32 mouse cellular contexts compared by ENCODE assay signal in genomic region chr1:156273647-156274046, GRCm38 (mm10). TPM values are rescaled to one million over a fixed set of nuclear protein-coding genes. Genes with fewer than 3 reads are reported as not detected.
"Had no signal": no experiment of that assay in that cellular context is flagged by ENCODE, and none has a peak within 500 bp of the region (broad histone marks: within the 10 kb centered on the region; RNA-seq: fewer than 3 reads in every experiment).

No protein-coding gene starts in this region.

- H3K27me3 ChIP-seq: heart, embryonic 13.5 days; heart, embryonic 15.5 days; hindbrain, embryonic 13.5 days; hindbrain, embryonic 15.5 days; kidney, embryonic 15.5 days; limb, embryonic 13.5 days; limb, embryonic 15.5 days; liver, embryonic 12.5 days had no signal

- H3K4me3 ChIP-seq: heart, embryonic 13.5 days; heart, embryonic 15.5 days; hindbrain, embryonic 13.5 days; hindbrain, embryonic 15.5 days; kidney, embryonic 15.5 days; limb, embryonic 13.5 days; limb, embryonic 15.5 days; liver, embryonic 12.5 days had no signal

- H3K27ac ChIP-seq: heart, embryonic 13.5 days; heart, embryonic 15.5 days; hindbrain, embryonic 13.5 days; hindbrain, embryonic 15.5 days; hindbrain, postnatal 0 days; kidney, embryonic 15.5 days; kidney, postnatal 0 days; limb, embryonic 13.5 days; limb, embryonic 15.5 days; liver, embryonic 12.5 days had no signal

- H3K9me3 ChIP-seq: heart, embryonic 13.5 days; heart, embryonic 15.5 days; hindbrain, embryonic 13.5 days; hindbrain, embryonic 15.5 days; kidney, embryonic 15.5 days; limb, embryonic 13.5 days; limb, embryonic 15.5 days; liver, embryonic 12.5 days had no signal

- H3K4me1 ChIP-seq: heart, embryonic 13.5 days; heart, embryonic 15.5 days; hindbrain, embryonic 13.5 days; kidney, embryonic 15.5 days; limb, embryonic 15.5 days; liver, embryonic 12.5 days had no signal

- ATAC-seq: hindbrain, postnatal 0 days; intestine, embryonic 16.5 days; liver, embryonic 12.5 days had no signal

- H3K4me2 ChIP-seq: heart, embryonic 11.5 days; heart, embryonic 13.5 days; heart, embryonic 15.5 days; hindbrain, embryonic 13.5 days; hindbrain, embryonic 15.5 days; kidney, embryonic 15.5 days; limb, embryonic 13.5 days; limb, embryonic 15.5 days; liver, embryonic 12.5 days had no signal

- H3K9ac ChIP-seq: heart, embryonic 13.5 days; heart, embryonic 15.5 days; hindbrain, embryonic 13.5 days; hindbrain, embryonic 15.5 days; kidney, embryonic 15.5 days; limb, embryonic 13.5 days; limb, embryonic 15.5 days; liver, embryonic 12.5 days had no signal

- DNase-seq: gastrocnemius, postnatal 14 days; gastrocnemius, postnatal 36 days; heart, adult 18-20 months; heart, postnatal 14 days; heart, postnatal 36 days; kidney, adult 11 months; kidney, adult 2 months; kidney, adult 9 months; kidney, postnatal 14 days; kidney, postnatal 36 days; layer of hippocampus, postnatal 36 days; left cerebral cortex, postnatal 4 days had no signal

- H3K36me3 ChIP-seq: heart, embryonic 13.5 days; heart, embryonic 15.5 days; hindbrain, embryonic 13.5 days; hindbrain, embryonic 15.5 days; kidney, embryonic 15.5 days; limb, embryonic 13.5 days; limb, embryonic 15.5 days; liver, embryonic 12.5 days had no signal

RNA-seq across cellular contexts. Expression of gene Tdrd5, which starts 29.8 kb away (rescaled TPM):
- total RNA-seq: gastrocnemius, adult 8-10 months; gastrocnemius, postnatal 14 days; heart, adult 18-20 months; heart, postnatal 36 days; hematopoietic stem cell, adult 5-6 weeks; liver, adult 2 months had no signal
- polyA plus RNA-seq: heart, embryonic 11.5 days; heart, postnatal 0 days; large intestine, adult 2 months; limb, embryonic 11.5 days; liver, adult 2 months had no signal

RNA-seq across cellular contexts. Expression of gene Nphs2, which starts 36.9 kb away (rescaled TPM):
- total RNA-seq: gastrocnemius, adult 8-10 months; gastrocnemius, postnatal 36 days; heart, postnatal 36 days; hematopoietic stem cell, adult 5-6 weeks; liver, adult 2 months had no signal
- polyA plus RNA-seq: gonadal fat pad, adult 2 months; heart, embryonic 11.5 days; heart, embryonic 13.5 days; hindbrain, embryonic 11.5 days; hindbrain, embryonic 13.5 days; intestine, embryonic 16.5 days; limb, embryonic 13.5 days; liver, adult 2 months; liver, embryonic 12.5 days had no signal
